Comparison of ENCODE assay signal across 5 mouse cellular contexts in genomic region chr8:5442243-5442642, GRCm38 (mm10).
A peak's percentile ranks its signal among the peaks of the same experiment; 100 is the strongest.
DNase-seq lines count a peak whose midpoint lies in the region; TF ChIP-seq lines count a peak whose summit lies in the region.
"Not testable (repeated sequence)": the region's sequence is repeated elsewhere in the genome, so short reads cannot be mapped to it uniquely, and the experiment has no call there.

No protein-coding gene starts in this region.

- in situ Hi-C loops in ES-E14 (cut with MboI; ENCODE audit: low sequenced_read_pairs in 2 of 2, unreplicated experiment in 2 of 2): not testable (repeated sequence)

- TF ChIP-seq CTCF in ES-Bruce4 (IDR thresholded peaks at IDR 0.05; ENCODE audit: low read depth, low read length): not testable (repeated sequence)

- H3K4me3 ChIP-seq in ES-Bruce4 (ENCODE audit: low read depth, low read length); ES-E14 (ENCODE audit: insufficient read depth in 1 of 2, low read depth in 1 of 2, low read length in 2 of 2, poor library complexity in 1 of 2, severe bottlenecking in 1 of 2): not testable (repeated sequence)

- not testable (repeated sequence) for TF ChIP-seq POLR2A in ES-Bruce4 (IDR thresholded peaks at IDR 0.05; ENCODE audit: insufficient read depth, low read length)

- H3K36me3 ChIP-seq in ES-Bruce4 (ENCODE audit: control insufficient read depth, insufficient read depth, low read length, poor library complexity, severe bottlenecking); ES-E14 (ENCODE audit: control insufficient read depth, insufficient read depth, low read length, poor library complexity, severe bottlenecking): not testable (repeated sequence)

- DNase-seq in ES-CJ7 (ENCODE audit: low read depth, low spot score): peak; percentile 88
- peak; percentile 24 for DNase-seq in ES-E14 (ENCODE audit: low read depth, low spot score)
- peak; percentile 86 for DNase-seq in R1 (ENCODE audit: low read depth, low spot score)
- peak; percentile 59 for DNase-seq in ZHBTc4 (ENCODE audit: low read depth, low spot score)

- H3K27ac ChIP-seq in ES-Bruce4 (ENCODE audit: insufficient read depth, low read length) (peak overlapping the region; percentile 61; the same call in 1 of the 2 replicates), ES-E14 (ENCODE audit: insufficient read depth, low read depth, low read length, poor library complexity, severe bottlenecking) (peak overlapping the region; percentile 81; the same call in 1 of the 2 replicates)

- not testable (repeated sequence) for H3K9ac ChIP-seq in ES-Bruce4 (ENCODE audit: low read depth, poor library complexity, severe bottlenecking); ES-E14 (ENCODE audit: insufficient read depth, low read depth, low read length, poor library complexity, severe bottlenecking)

- H3K4me1 ChIP-seq in ES-Bruce4 (ENCODE audit: control insufficient read depth, insufficient read depth, low read length); ES-E14 (ENCODE audit: control insufficient read depth in 2 of 2, insufficient read depth in 2 of 2, low read length in 2 of 2, poor library complexity in 1 of 2): not testable (repeated sequence)

- H3K9me3 ChIP-seq in ES-Bruce4 (replicated peaks; ENCODE audit: control insufficient read depth, insufficient read depth, low read length, poor library complexity, severe bottlenecking): peaks cover 24% of the 10 kb centered on the region
- H3K9me3 ChIP-seq in ES-E14 (ENCODE audit: control insufficient read depth, insufficient read depth, low read depth, low read length): not testable (repeated sequence)

- H3K27me3 ChIP-seq in ES-Bruce4 (ENCODE audit: control insufficient read depth, insufficient read depth, low read length, poor library complexity, severe bottlenecking): not testable (repeated sequence)

- peak; percentile 76; the same call in 1 of the 2 replicates for TF ChIP-seq EP300 in ES-Bruce4 (IDR thresholded peaks at IDR 0.05; ENCODE audit: insufficient read depth, low read depth, low read length)

TF ChIP-seq in ES-E14, 5 proteins besides CTCF, POLR2A, EP300 and RAD21:
- TF ChIP-seq ZNF384 (IDR thresholded peaks at IDR 0.05; ENCODE audit: low read depth, low read length): peak; percentile 74

Comparison
In these comparisons a context has a peak if more than half of its experiments do, and no peak if none do; other contexts are left out.
1. DNase-seq: peak in every context shown above with its lines; median percentile 88 in ES-CJ7; 86 in R1; 59 in ZHBTc4; 24 in ES-E14.